Mouse (Mus musculus) spleen, postnatal 4 days (tissue): ENCODE measurements at regions not wholly inside any gene's neighbourhood (a gene's known extent, or its start where the extent isn't known, plus 50 kb on each side); places are given as distances from the start of the nearest gene placed in this dataset.
A peak's percentile ranks its signal among the peaks of the same experiment; 100 is the strongest.

ENCODE experiments used
- DNase-seq, 2 experiments: peaks; one replicate each; pipeline ENCODE4 v3.0.0; 2022; ENCODE audit warnings: low spot score in 2 of 2

- DNase-seq = no peak
Observed at GRCm38 (mm10) chr1:39047316-39047715, 61.9 kb downstream of the Pdcl3 start.

- DNase-seq = no peak
Observed at GRCm38 (mm10) chr1:39057304-39057703, 71.9 kb downstream of the Pdcl3 start.

GRCm38 (mm10) chr1:39062509-39062908, 77.1 kb downstream of the Pdcl3 start:
- no peak for DNase-seq

GRCm38 (mm10) chr1:39063666-39064385, 78.4 kb downstream of the Pdcl3 start:
- no peak for DNase-seq

GRCm38 (mm10) chr1:39064781-39065180, 79.4 kb downstream of the Pdcl3 start:
- DNase-seq = no peak

GRCm38 (mm10) chr1:39067901-39068300, 82.5 kb downstream of the Pdcl3 start:
- no peak for DNase-seq

- no peak for DNase-seq
Observed at GRCm38 (mm10) chr1:39069086-39069655, 83.8 kb downstream of the Pdcl3 start.

GRCm38 (mm10) chr1:39069676-39070075, 84.3 kb downstream of the Pdcl3 start:
- DNase-seq = no peak

- DNase-seq = peak in 1 of 2 experiments; percentile 34
Observed at GRCm38 (mm10) chr1:39075966-39076365, 90.6 kb downstream of the Pdcl3 start.

GRCm38 (mm10) chr1:39078584-39079315, 93.3 kb downstream of the Pdcl3 start:
- no peak for DNase-seq

- DNase-seq = no peak
Observed at GRCm38 (mm10) chr1:39083911-39084826, 98.8 kb downstream of the Pdcl3 start.

- DNase-seq = no peak
Observed at GRCm38 (mm10) chr1:39086273-39086672, 100.9 kb downstream of the Pdcl3 start.

- no peak for DNase-seq
Observed at GRCm38 (mm10) chr1:39089875-39090274, 103.7 kb upstream of the Npas2 start.

GRCm38 (mm10) chr1:39091121-39091520, 102.4 kb upstream of the Npas2 start:
- DNase-seq = no peak

GRCm38 (mm10) chr1:39091638-39092037, 101.9 kb upstream of the Npas2 start:
- no peak for DNase-seq

GRCm38 (mm10) chr1:39093291-39093690, 100.2 kb upstream of the Npas2 start:
- DNase-seq = no peak

- DNase-seq = no peak
Observed at GRCm38 (mm10) chr1:39094001-39094400, 99.5 kb upstream of the Npas2 start.

GRCm38 (mm10) chr1:39095901-39096300, 97.6 kb upstream of the Npas2 start:
- DNase-seq = no peak

GRCm38 (mm10) chr1:39096726-39097125, 96.8 kb upstream of the Npas2 start:
- DNase-seq = no peak

GRCm38 (mm10) chr1:39097499-39097898, 96.0 kb upstream of the Npas2 start:
- DNase-seq = no peak

GRCm38 (mm10) chr1:39098154-39098553, 95.4 kb upstream of the Npas2 start:
- DNase-seq = no peak

GRCm38 (mm10) chr1:39099246-39099645, 94.3 kb upstream of the Npas2 start:
- no peak for DNase-seq
